Mouse (Mus musculus) left cerebral cortex, adult 8-10 months (tissue): ENCODE results near the gene Fam120a. TPM values are rescaled to one million over a fixed set of nuclear protein-coding genes. Genes with fewer than 3 reads are reported as not detected.

Source experiments
- DNase-seq, 2 experiments: peaks; one replicate each; pipeline ENCODE4 v3.0.0; 2022; ENCODE audit warnings: low spot score in 2 of 2
- total RNA-seq, 4 experiments: library from RNA; stranded (reverse); gene quantifications; 2 replicates each; pipeline ENCODE4 v1.2.4; 2022

The Fam120a gene
- total RNA-seq, 4 experiments from 2014 or later = 101 to 104 (median 102) TPM

DNA sequence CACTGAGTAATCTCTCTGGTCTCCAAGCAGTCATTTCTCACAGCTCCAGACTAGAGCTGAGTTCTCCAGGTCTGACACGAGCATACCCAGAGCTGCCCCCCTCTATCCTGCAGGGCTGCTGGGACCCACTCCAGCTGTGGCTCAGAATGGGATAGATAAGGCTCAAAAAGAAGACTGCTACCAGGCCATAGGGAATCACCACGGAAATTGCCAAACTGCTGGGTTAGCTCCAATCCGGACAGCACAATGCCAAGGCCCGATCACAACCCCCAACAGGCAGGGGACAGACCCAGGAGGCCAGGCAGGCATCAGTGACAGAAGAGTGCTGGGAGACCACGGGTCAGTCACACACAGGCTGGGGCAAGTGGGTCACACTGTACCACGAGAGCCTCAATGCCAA, 109.8 kb downstream of the Fam120a start:
- DNase-seq = no peak

DNA sequence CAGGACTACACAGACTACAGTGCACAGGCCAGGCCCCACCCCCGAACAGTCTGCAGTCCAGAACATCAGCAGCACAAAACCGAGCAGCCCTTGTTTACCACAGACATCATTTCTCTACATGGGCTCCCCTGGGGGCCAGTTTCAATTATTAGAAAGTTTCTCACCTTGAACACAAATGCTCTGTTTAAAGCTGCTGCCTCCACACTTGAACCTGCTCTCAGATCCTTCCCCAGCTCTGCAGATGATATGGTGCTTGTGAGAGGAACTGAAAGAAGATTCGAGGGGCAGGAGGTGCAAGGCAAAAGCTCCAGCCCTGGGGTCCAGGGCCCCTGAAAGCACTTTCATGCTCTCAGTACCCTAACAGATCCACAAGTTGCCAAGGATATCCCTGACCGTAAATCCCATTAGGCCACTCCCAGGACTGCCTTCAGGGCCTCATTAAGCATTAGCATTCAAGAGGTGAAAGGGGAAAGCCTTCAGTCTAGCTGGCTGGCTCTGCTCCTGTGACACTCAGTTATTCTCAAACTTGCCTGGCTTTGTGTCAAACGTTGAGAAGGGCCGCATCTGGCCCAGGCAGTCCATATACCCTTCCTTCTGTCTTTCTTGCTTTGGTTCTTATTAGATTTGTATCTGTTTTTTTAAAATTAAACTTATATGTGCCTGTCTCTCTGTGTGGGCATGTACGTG, 110.4 kb downstream of the Fam120a start:
- DNase-seq = no peak

DNA sequence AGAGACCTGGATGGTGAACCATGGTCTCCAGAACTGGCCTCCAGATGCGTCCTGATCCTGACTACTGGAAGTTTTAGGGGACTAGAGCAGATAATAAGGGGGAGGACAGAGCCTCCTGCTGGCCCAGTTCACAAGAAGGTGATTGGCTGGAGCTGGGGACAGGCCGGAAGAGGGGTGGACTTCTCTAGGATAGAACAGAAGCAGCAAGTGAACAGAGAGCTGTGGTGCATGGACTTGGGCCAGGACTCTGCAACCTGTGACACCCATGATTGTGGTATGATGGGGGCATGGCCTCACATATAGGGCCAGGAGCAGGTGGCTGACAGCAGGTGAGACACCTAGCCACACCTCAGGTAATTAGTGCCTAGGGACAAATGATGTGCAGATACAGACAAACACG, 113.9 kb downstream of the Fam120a start:
- no peak for DNase-seq

DNA sequence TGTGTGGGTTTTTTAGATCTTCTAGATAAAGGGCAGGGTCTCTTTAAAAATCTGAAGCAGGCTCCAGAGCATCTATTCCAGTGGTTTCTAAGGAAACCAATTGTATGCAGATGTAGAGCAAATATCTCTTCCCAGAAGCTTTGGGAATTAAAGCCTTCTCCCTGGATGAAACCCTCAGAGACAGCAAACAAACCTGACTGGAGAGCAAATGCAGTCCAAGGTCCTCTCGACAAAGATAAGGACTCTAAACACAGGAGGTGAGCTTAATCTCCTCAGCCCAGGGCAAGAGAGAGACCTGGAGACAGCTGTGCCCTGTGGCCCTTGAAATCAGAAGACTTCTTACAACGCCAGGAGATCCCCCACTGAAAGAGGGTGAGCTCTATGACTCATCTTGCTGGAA, 114.3 kb downstream of the Fam120a start:
- DNase-seq = no peak

DNA sequence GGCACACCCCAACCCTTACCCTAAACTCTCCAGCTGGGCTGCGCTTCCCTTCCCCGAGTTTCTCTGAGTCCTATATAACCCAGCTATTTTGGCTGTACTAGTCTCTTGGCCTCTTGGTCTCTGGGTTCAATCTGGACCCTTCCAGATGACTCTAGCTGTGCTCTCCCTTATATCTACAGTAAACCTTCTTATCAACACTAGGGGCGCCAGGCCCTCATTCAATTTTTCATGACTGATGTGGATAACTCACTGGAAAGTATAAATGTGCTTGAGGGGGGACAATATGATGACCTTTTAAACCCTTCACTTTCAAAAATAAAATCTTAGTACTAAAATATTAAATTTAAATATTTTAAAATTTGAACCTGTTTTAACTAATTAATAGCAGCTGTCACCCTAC, 115.0 kb downstream of the Fam120a start:
- DNase-seq = no peak

DNA sequence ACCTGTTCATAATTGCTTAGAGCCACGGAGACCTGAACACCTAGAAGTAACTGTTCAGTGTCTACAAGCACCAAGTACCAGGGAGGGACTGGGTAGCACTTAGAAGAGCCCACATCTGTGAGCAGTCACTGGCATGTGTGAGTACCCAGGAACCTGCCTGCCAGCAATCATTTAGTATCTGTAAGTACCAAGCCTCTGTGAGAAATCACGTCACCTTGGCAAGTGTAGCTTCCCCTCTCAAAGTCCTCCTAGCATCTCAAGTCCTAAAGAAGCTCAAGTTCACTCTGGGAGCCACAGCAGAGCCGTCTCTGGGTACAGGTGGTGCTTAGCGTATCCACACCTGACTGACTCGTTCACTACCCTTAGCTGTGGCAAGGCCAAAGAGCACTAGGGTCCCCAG, 116.1 kb downstream of the Fam120a start:
- no peak for DNase-seq

DNA sequence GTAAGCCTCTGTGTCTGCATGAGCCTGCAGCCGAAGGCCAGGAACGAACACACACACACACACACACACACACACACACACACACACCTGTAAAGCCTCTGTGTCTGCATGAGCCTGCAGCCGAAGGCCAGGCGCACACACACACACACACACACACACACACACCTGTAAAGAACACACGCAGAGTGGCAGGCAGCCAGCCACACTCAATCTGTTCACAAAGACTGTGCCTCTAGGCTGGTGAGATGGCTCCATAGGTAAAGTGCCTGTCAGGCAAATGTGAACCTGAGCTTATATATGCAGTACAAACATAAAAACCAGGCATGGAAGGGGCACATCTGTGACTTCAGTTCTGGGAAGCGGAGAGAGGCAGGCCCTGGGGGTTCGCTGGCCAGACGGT, 117.0 kb downstream of the Fam120a start:
- no peak for DNase-seq

DNA sequence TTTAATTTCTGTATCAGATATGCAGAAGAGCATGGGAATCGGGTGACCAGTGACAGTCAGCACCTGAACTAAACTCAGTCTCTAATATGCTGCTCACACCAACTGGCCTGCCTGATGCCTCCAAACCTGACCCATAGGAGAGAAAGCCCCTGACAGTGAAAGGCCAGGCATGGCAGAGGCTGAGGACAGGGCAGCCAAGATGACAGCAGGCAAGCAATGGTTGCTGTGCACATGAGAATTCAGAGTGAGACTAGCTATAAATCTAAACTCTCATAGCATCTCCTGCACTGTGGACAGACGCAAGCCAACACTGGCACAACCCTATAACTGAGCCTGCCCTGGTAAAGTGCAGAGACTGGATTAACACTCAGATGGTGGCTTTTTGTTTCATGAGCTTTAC, 117.5 kb downstream of the Fam120a start:
- no peak for DNase-seq

DNA sequence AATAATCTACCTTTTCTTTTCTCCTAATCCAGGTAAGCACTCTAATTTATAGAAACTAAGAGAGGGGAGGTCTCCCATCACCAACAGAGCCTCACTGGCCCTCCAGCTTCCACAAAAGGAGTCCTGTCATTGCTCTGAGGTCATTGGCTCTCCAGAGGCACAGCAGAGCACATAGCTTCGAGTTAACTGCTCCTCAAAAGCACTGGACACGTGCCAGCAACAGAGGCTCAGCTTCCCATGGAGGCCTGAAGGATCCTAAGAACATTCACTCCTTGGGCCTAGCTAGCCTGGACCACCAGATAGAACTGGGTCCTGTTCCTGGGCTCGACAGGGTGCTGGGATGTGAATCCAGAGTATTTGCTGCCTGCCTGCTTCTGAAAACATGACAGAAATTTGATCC, 118.7 kb downstream of the Fam120a start:
- no peak for DNase-seq

DNA sequence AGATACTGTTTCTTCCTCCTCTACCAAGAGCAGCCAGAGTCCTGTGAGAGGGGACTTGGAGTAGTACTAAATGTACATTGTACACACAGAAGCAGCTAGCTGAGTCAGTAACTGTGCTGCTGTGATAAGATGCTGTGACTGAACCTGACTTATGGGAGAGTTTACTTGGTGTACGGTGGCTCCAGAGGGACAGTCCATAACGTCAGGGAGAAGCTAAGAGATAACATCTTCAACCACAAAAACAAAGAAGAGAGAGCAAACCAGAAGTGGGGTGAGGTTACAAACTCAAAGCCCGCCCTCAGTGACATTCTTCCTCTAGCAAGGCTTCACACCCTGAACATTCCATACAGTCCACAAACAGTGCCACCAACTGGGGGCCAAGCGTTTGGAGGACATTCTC, 122.5 kb downstream of the Fam120a start:
- no peak for DNase-seq

DNA sequence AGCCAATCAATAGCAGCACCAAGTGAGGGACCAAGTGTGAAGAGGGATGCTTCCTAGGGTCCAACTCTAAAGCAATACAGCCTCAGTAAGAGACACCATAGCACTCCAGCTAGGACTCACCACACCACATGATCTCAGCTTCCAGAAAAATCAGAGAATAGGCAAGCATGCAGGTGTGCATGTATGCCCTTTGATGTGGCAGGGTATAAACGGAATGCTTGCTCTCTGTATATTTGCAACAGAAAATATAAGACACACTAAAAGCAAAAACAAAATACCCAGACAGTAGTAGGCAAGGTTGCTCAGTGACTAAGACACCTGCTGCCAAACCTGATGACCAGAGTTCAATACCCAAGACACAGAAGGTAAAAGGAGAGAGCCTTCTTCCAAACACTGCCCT, 124.3 kb downstream of the Fam120a start:
- no peak for DNase-seq

DNA sequence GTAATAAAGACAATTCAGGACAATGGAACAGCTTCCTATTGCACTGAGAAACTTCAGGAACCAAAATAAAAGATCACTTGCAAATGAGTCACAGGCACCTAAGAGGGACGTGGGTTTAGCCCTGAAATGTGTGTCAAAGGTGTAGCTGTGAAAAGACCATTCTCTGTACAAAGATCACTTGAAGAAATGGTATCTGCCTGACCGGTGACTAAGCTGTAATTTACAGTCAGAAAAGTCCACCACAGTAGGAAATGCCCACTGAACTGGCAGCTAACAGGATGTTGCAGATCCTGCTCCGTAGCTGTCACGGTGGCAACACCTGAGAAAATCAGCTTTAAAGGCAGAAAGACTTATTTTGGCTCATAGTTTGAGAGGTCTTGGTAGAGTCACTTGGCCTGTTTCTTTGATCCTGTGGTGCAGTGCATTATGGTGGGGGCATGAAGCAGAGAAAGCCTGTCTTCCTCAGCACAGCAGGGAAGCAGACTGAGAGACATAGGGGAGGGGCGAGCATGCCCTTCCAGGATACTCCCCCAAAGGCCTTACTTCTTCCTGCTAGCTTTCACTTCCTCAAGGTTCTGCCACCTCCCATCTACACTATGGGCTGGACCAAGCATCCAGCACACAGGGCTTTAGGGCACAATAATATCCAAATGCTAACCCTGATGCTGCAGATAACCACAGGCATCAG, 125.8 kb downstream of the Fam120a start:
- no peak for DNase-seq

DNA sequence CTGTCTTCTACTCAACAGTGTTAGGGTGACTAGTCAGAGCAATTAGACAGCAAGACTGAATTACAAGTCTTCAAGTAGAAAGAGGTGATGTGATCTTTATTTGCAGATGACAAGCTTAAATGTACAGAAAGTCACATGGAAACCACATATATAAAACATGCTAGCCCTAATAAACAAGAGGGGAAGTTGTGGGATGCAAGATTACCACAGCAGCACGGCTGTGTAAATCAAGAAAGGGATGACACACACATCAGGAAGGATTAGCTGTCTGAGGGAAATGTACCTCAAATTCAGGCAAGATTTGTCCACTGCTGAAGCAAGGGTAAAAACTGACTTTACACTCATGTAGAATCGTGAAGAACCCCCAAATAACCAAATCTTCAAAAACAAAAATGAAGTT, 129.5 kb downstream of the Fam120a start:
- DNase-seq = no peak

DNA sequence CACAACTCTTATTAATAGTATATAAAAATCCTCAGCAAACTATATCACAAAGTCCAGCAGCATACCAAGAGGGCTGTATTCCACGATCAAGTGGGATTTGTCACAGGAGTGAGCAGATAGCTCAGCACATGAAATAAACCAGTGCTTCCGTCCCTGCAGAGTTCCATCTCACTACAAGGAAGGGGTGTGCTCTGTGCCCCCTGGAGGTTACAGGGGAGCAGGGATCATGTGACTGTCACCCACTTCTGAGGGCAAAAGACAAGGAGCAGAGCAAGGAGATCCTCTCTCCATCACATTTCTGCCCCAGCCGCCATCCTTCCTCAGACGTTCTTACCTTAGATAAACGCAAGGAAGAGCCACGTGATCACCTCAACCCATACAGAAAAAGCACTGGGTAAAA, 130.3 kb downstream of the Fam120a start:
- no peak for DNase-seq

DNA sequence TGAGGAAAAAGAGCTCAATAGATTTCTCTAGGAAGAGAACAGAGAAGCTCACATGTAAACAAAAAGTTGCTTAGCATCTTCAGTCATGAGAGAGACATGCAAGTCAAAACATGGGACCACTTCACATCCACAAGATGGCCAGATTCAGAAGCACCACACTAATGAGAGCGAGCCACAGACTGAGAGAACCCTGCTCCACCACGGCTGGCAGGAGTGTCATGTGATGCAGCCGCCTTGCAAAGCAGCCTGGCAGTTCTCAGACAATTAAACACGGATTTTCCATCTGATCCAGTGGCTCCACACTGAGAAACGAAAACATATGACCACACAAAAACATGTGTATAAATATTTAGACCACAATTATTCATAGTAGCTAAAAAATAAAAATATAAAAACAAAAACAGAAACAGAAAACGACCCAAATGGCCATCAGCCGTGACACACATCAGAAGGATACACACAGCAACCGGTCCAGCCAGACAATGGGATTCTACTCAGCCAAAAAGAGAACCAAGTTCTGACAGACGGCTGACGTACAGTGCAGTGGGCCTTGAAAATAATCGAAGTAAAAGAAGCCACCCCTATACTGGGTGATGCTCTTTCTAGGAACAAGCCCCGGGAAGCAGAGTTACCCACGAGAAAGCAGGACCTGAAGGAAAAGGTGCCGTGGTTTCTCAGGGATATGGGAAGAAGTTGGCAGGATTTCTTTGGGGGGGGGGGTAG, 137.1 kb downstream of the Fam120a start:
- DNase-seq = no peak

DNA sequence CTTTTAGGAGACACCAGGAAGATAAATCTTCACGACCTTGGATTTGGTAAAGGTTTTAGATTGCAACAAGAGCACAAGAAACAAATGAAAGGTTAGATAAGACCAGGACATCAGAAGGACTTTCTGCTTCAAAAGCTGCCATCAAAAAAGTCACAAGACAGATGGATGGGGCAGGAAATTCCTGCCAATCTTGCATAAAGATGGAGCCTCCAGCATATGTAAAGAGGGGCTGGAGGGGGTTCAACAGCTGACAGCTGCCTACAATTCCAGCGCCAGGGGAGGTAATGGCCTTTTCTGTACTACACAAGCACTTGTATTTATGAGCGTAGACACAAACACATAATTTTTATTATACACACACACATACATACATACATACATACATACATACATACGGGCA, 138.0 kb downstream of the Fam120a start:
- DNase-seq = no peak

Other genes with a start within 250 kb of the Fam120a start
- gene Phf2, start 96.9 kb downstream of the Fam120a start, total RNA-seq = 10 to 100 TPM; 33.9 to 36.4 (median 34.3) TPM
- gene Wnk2, start 180.0 kb upstream of the Fam120a start, total RNA-seq = 100 to 1,000 TPM; 115 to 126 (median 123) TPM
- 10 to 100 TPM; 20.1 to 21.3 (median 21.0) TPM for gene Ninj1, start 219.5 kb upstream of the Fam120a start, total RNA-seq
- gene Card19, start 248.0 kb upstream of the Fam120a start, total RNA-seq = 10 to 100 TPM; 10.7 to 18.4 (median 13.6) TPM